Mouse (Mus musculus) brain, embryonic 14.5 days (tissue): ENCODE data around the gene Ppp1ca.

Source experiments
- CTCF ChIP-seq: fragments of 200-500 bp; IDR thresholded peaks from 2 replicates; pipeline ENCODE4 v1.5.1; 2012; ENCODE audit warnings: inconsistent platforms, mild to moderate bottlenecking, moderate library complexity, borderline replicate concordance; ENCODE audit not compliant: insufficient read depth, insufficient read length; ENCODE audit errors: extremely low read depth
- POLR2A ChIP-seq: fragments of 200-500 bp; IDR thresholded peaks from 2 replicates; pipeline ENCODE4 v1.6.1; 2012; ENCODE audit warnings: mild to moderate bottlenecking, inconsistent platforms, borderline replicate concordance; ENCODE audit not compliant: poor library complexity, insufficient read depth, insufficient read length, severe bottlenecking; ENCODE audit errors: extremely low read depth

- no peak for TF ChIP-seq CTCF
- no peak for TF ChIP-seq POLR2A
These were observed 553 bp downstream of the Ppp1ca start for GRCm38 (mm10) chr19:4192251-4192985.
